Mouse (Mus musculus) forebrain, embryonic 13.5 days (tissue): ENCODE results near the gene Zer1. TPM values are rescaled to one million over a fixed set of nuclear protein-coding genes. Genes with fewer than 3 reads are reported as not detected.
"Not testable (repeated sequence)": the region's sequence is repeated elsewhere in the genome, so short reads cannot be mapped to it uniquely, and the experiment has no call there.

Source experiments
- ATAC-seq: fragments of 200-750 bp; cut with Nextera tagmentation; 2 replicates; pipeline ENCODE4 v1.8.0; 2017
- H3K27ac ChIP-seq: fragments of 300-500 bp; sonication (generic); 2 replicates; pipeline ENCODE4 v1.5.1; 2015; ENCODE audit warnings: inconsistent platforms, mild to moderate bottlenecking, moderate library complexity
- H3K27me3 ChIP-seq: fragments of 300-500 bp; sonication (generic); 2 replicates; pipeline ENCODE4 v1.6.1; 2015; ENCODE audit warnings: mild to moderate bottlenecking, inconsistent platforms
- H3K36me3 ChIP-seq: fragments of 300-500 bp; sonication (generic); 2 replicates; pipeline ENCODE4 v1.6.1; 2015; ENCODE audit warnings: mild to moderate bottlenecking, inconsistent platforms; ENCODE audit not compliant: poor library complexity, severe bottlenecking
- H3K4me1 ChIP-seq: fragments of 300-500 bp; sonication (generic); 2 replicates; pipeline ENCODE4 v1.6.1; 2015; ENCODE audit warnings: inconsistent platforms
- H3K4me2 ChIP-seq: fragments of 300-500 bp; sonication (generic); 2 replicates; pipeline ENCODE4 v1.6.1; 2015; ENCODE audit warnings: inconsistent platforms, mild to moderate bottlenecking, moderate library complexity
- H3K4me3 ChIP-seq: fragments of 300-500 bp; sonication (generic); 2 replicates; pipeline ENCODE4 v1.5.1; 2015; ENCODE audit warnings: mild to moderate bottlenecking, inconsistent platforms
- H3K9ac ChIP-seq: fragments of 300-500 bp; sonication (generic); 2 replicates; pipeline ENCODE4 v1.6.1; 2015; ENCODE audit warnings: mild to moderate bottlenecking, inconsistent platforms
- H3K9me3 ChIP-seq: fragments of 300-500 bp; sonication (generic); replicated peaks from 2 replicates; pipeline ENCODE4 v1.6.1; 2016; ENCODE audit warnings: inconsistent platforms
- WGBS: fragments of 180-500 bp; shearing (Covaris S2); methylation state at CpG from one replicate; pipeline ENCODE4 v1.1.7; 2015; 5-methylcytosine and 5-hydroxymethylcytosine counted together
- polyA plus RNA-seq: library from polyadenylated mRNA; unstranded; fragments of >200 nt; fragmentation: Nextera tagmentation; extraction: Ambion mirVana; gene quantifications from 2 replicates; pipeline ENCODE4 v1.2.1, GENCODE M21; 2015

Zer1 gene
- polyA plus RNA-seq, 1 experiment from 2014 or later, result 10.9 TPM

- no peak for ATAC-seq
- H3K9ac ChIP-seq, result no peak within 1 kb of the TSS
- H3K4me1 ChIP-seq, result peaks cover 11% of the 10 kb centered on the region
- H3K27ac ChIP-seq, result no peak within 1 kb of the TSS
- 48% methylated on average over 12 of the region's 12 CpGs for WGBS
- H3K27me3 ChIP-seq, result peaks cover 5% of the 10 kb centered on the region; the same call in 1 of the 2 replicates
- no peaks in the 10 kb centered on the region for H3K9me3 ChIP-seq
- H3K4me2 ChIP-seq, result no peak within 1 kb of the TSS
- no peaks in the 10 kb centered on the region for H3K36me3 ChIP-seq
- H3K4me3 ChIP-seq, result no peak within 1 kb of the TSS
Observed at GRCm38 (mm10) chr2:30057223-30057904, 67.0 kb downstream of the Zer1 start, which contains the start of gene Set. TSS of gene Set (plus strand) at chr2:30057378.

- H3K9ac ChIP-seq, result no peak overlapping the region
- no peak overlapping the region for H3K27ac ChIP-seq
- H3K4me2 ChIP-seq, result no peak overlapping the region
- no peak for ATAC-seq
- peaks cover 9% of the 10 kb centered on the region for H3K4me1 ChIP-seq
- H3K36me3 ChIP-seq, result no peaks in the 10 kb centered on the region
- no peak overlapping the region for H3K4me3 ChIP-seq
- 82% methylated on average over 3 of the region's 3 CpGs for WGBS
- H3K9me3 ChIP-seq, result no peaks in the 10 kb centered on the region
- peaks cover 5% of the 10 kb centered on the region; the same call in 1 of the 2 replicates for H3K27me3 ChIP-seq
Observed at GRCm38 (mm10) chr2:30056736-30057135, 67.6 kb downstream of the Zer1 start.

- WGBS, result 93% methylated on average over 3 of the region's 3 CpGs
- not testable (repeated sequence) for ATAC-seq, H3K4me1 ChIP-seq, H3K9me3 ChIP-seq, H3K36me3 ChIP-seq, H3K9ac ChIP-seq, H3K4me2 ChIP-seq, H3K27me3 ChIP-seq, H3K4me3 ChIP-seq, H3K27ac ChIP-seq
Observed at GRCm38 (mm10) chr2:30055310-30055709, 69.1 kb downstream of the Zer1 start.

- Histone ChIP-seq H3K27me3 (peaks cover 10% of the 10 kb centered on the region), H3K9ac (no peak overlapping the region), H3K9me3 (no peaks in the 10 kb centered on the region), H3K27ac (no peak overlapping the region), H3K36me3 (no peaks in the 10 kb centered on the region), H3K4me1 (peaks cover 7% of the 10 kb centered on the region; the same call in 1 of the 2 replicates), H3K4me3 (no peak overlapping the region), H3K4me2 (no peak overlapping the region)
- 44% methylated on average over 6 of the region's 6 CpGs for WGBS
- no peak for ATAC-seq
Observed at GRCm38 (mm10) chr2:30051992-30052761, 72.2 kb downstream of the Zer1 start.

GRCm38 (mm10) chr2:30049831-30050230 is 74.6 kb downstream of the Zer1 start:
- 90% methylated on average over 3 of the region's 3 CpGs for WGBS
- peaks cover 10% of the 10 kb centered on the region for H3K27me3 ChIP-seq
- no peak overlapping the region for H3K4me3 ChIP-seq
- peaks cover 7% of the 10 kb centered on the region; the same call in 1 of the 2 replicates for H3K4me1 ChIP-seq
- ATAC-seq, result no peak
- H3K4me2 ChIP-seq, result no peak overlapping the region
- no peak overlapping the region for H3K9ac ChIP-seq
- H3K27ac ChIP-seq, result no peak overlapping the region
- H3K36me3 ChIP-seq, result 0 out of 2 replicates have a peak, but pooled peaks cover 11% of the 10 kb centered on the region
- H3K9me3 ChIP-seq, result no peaks in the 10 kb centered on the region

- Histone ChIP-seq H3K36me3 (0 out of 2 replicates have a peak, but pooled peaks cover 11% of the 10 kb centered on the region), H3K4me2 (peak within 1 kb of the TSS; percentile 69), H3K27me3 (peaks cover 8% of the 10 kb centered on the region), H3K4me3 (peak within 1 kb of the TSS; percentile 69), H3K9me3 (no peaks in the 10 kb centered on the region), H3K9ac (peak within 1 kb of the TSS; percentile 75), H3K4me1 (peaks cover 7% of the 10 kb centered on the region; the same call in 1 of the 2 replicates), H3K27ac (peak within 1 kb of the TSS; percentile 89)
- ATAC-seq, result peak; percentile 95
- WGBS, result 1% methylated on average over 54 of the region's 54 CpGs
Observed at GRCm38 (mm10) chr2:30048699-30049388, 75.5 kb downstream of the Zer1 start, which contains the start of gene Wdr34. TSS of gene Wdr34 (minus strand) at chr2:30048881.

GRCm38 (mm10) chr2:30048101-30048501 is 76.3 kb downstream of the Zer1 start:
- Histone ChIP-seq H3K27ac (peak overlapping the region; percentile 89), H3K4me2 (peak overlapping the region; percentile 69), H3K9me3 (no peaks in the 10 kb centered on the region), H3K36me3 (0 out of 2 replicates have a peak, but pooled peaks cover 11% of the 10 kb centered on the region), H3K4me1 (peaks cover 7% of the 10 kb centered on the region; the same call in 1 of the 2 replicates), H3K4me3 (peak overlapping the region; percentile 69), H3K9ac (peak overlapping the region; percentile 75), H3K27me3 (peaks cover 5% of the 10 kb centered on the region; the same call in 1 of the 2 replicates)
- no peak for ATAC-seq
- WGBS, result 51% methylated on average over 11 of the region's 11 CpGs

Other genes starting within 250 kb of the Zer1 start
- gene Odf2, start 235.4 kb downstream of the Zer1 start, polyA plus RNA-seq, result 77.4 and 91.8 TPM in 2 replicates
- gene Gle1, start 189.2 kb downstream of the Zer1 start, polyA plus RNA-seq, result 82.5 and 83.3 TPM in 2 replicates
- 157 and 178 TPM in 2 replicates for gene Sptan1, start 159.0 kb downstream of the Zer1 start, polyA plus RNA-seq
- gene Wdr34, start 75.7 kb downstream of the Zer1 start, polyA plus RNA-seq, result 50.8 and 57.2 TPM in 2 replicates
- 587 and 610 TPM in 2 replicates for gene Set, start 67.2 kb downstream of the Zer1 start, polyA plus RNA-seq
- gene Pkn3, start 46.9 kb downstream of the Zer1 start, polyA plus RNA-seq, result 5.7 and 6.7 TPM in 2 replicates
- gene Zdhhc12, start 30.9 kb downstream of the Zer1 start, polyA plus RNA-seq, result 21.0 and 21.2 TPM in 2 replicates
- gene Tbc1d13, start 9.2 kb upstream of the Zer1 start, polyA plus RNA-seq, result 12.3 and 14.1 TPM in 2 replicates
- 9.5 and 10.4 TPM in 2 replicates for gene Endog, start 46.9 kb upstream of the Zer1 start, polyA plus RNA-seq
- gene Spout1, start 53.9 kb upstream of the Zer1 start, polyA plus RNA-seq, result 62.1 and 71.1 TPM in 2 replicates
- 11.6 and 12.4 TPM in 2 replicates for gene Kyat1, start 81.3 kb upstream of the Zer1 start, polyA plus RNA-seq
- gene Lrrc8a, start 113.1 kb upstream of the Zer1 start, polyA plus RNA-seq, result 57.9 and 58.3 TPM in 2 replicates
- 0.21 and 0.36 TPM in 2 replicates for gene Gm28035, start 116.0 kb upstream of the Zer1 start, polyA plus RNA-seq
- gene Phyhd1, start 141.6 kb upstream of the Zer1 start, polyA plus RNA-seq, result 5.3 and 6.8 TPM in 2 replicates
- not detected in 2 replicates for gene Gm28038, start 156.5 kb upstream of the Zer1 start, polyA plus RNA-seq
- gene Dolk, start 161.7 kb upstream of the Zer1 start, polyA plus RNA-seq, result 28.0 and 30.6 TPM in 2 replicates
- 24.9 and 32.7 TPM in 2 replicates for gene Nup188, start 161.8 kb upstream of the Zer1 start, polyA plus RNA-seq
- 100 and 126 TPM in 2 replicates for gene Sh3glb2, start 234.8 kb upstream of the Zer1 start, polyA plus RNA-seq
- 22.4 and 23.5 TPM in 2 replicates for gene Miga2, start 239.6 kb upstream of the Zer1 start, polyA plus RNA-seq